In the genomic region with DNA sequence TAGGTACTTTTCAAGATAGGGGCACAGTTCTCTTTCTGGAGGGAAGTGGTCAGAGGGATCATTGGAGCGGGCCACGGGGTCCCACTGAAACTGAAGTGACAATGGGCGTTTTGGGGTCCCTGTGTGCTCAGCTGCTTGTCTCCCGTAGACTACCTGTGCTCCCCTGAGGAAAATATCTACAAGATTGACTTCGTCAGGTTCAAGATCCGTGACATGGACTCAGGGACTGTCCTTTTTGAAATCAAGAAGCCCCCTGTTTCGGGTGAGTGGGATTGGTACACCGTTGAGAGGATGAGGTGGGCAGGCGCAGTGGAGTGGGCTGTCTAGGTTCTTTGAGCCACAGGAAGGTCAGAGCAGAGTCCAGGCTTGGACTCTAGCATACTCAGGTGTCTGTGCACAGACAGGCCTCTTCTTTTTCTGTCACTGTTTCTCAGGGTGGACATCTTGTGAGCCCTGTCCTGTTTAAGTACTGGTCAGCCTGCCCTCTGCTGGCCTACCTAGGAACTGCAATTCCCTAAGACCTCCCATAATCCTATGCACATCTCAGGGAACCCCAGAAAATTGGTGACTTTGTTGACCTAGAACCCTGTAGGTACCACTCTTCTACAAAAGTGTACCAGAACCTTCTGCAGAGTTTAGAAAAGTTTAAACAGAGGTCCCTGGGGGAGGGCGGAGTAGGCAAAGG, we compare ENCODE assay signal across 8 mouse cellular contexts. TPM values are rescaled to one million over a fixed set of nuclear protein-coding genes. Genes with fewer than 3 reads are reported as not detected.
DNase-seq lines count a peak whose midpoint lies in the region; ATAC-seq and TF ChIP-seq lines count a peak whose summit lies in the region.

No protein-coding gene starts in this region.

- peaks cover 64% of the 10 kb centered on the region for H3K4me1 ChIP-seq in hindbrain, embryonic 10.5 days (replicated peaks)
- peaks cover 30% of the 10 kb centered on the region for H3K4me1 ChIP-seq in hindbrain, embryonic 16.5 days (ENCODE audit: control insufficient read depth, insufficient read depth, low read depth, low read length)
- peaks cover 2% of the 10 kb centered on the region for H3K4me1 ChIP-seq in ES-Bruce4 (ENCODE audit: control insufficient read depth, insufficient read depth, low read length)
- H3K4me1 ChIP-seq in limb, embryonic 10.5 days = peaks cover 47% of the 10 kb centered on the region
- peaks cover 26% of the 10 kb centered on the region for H3K4me1 ChIP-seq in midbrain, embryonic 14.5 days (ENCODE audit: control insufficient read depth, insufficient read depth, low read length)

- H3K4me2 ChIP-seq in hindbrain, embryonic 16.5 days (ENCODE audit: low read length) = no peak overlapping the region
- no peak overlapping the region for H3K4me2 ChIP-seq in midbrain, embryonic 14.5 days (ENCODE audit: low read length)

- no peak overlapping the region for H3K9ac ChIP-seq in hindbrain, embryonic 16.5 days (ENCODE audit: low read depth, low read length)
- H3K9ac ChIP-seq in ES-Bruce4 (ENCODE audit: low read depth, poor library complexity, severe bottlenecking) = peak overlapping the region; percentile 52
- H3K9ac ChIP-seq in midbrain, embryonic 14.5 days (replicated peaks; ENCODE audit: low read length) = no peak overlapping the region

- no peak for ATAC-seq in hindbrain, embryonic 16.5 days
- no peak for ATAC-seq in midbrain, embryonic 14.5 days (ENCODE audit: low FRiP score, low TSS enrichment)

- no peak for TF ChIP-seq EP300 in ES-Bruce4 (IDR thresholded peaks at IDR 0.05; ENCODE audit: insufficient read depth, low read depth, low read length)

- H3K9me3 ChIP-seq in hindbrain, embryonic 10.5 days = no peaks in the 10 kb centered on the region
- no peaks in the 10 kb centered on the region for H3K9me3 ChIP-seq in hindbrain, embryonic 16.5 days (ENCODE audit: control insufficient read depth, low read length)
- no peaks in the 10 kb centered on the region for H3K9me3 ChIP-seq in ES-Bruce4 (replicated peaks; ENCODE audit: control insufficient read depth, insufficient read depth, low read length, poor library complexity, severe bottlenecking)
- H3K9me3 ChIP-seq in limb, embryonic 10.5 days (replicated peaks) = no peaks in the 10 kb centered on the region
- no peaks in the 10 kb centered on the region for H3K9me3 ChIP-seq in midbrain, embryonic 14.5 days (ENCODE audit: control insufficient read depth, low read length)

- no peak for TF ChIP-seq POLR2A in ES-Bruce4 (IDR thresholded peaks at IDR 0.05; ENCODE audit: insufficient read depth, low read length)

- H3K36me3 ChIP-seq in hindbrain, embryonic 10.5 days = peaks cover 41% of the 10 kb centered on the region
- peaks cover 9% of the 10 kb centered on the region for H3K36me3 ChIP-seq in hindbrain, embryonic 16.5 days (ENCODE audit: control insufficient read depth, insufficient read depth, low read length)
- no peaks in the 10 kb centered on the region; the same call in 1 of the 2 replicates for H3K36me3 ChIP-seq in ES-Bruce4 (ENCODE audit: control insufficient read depth, insufficient read depth, low read length, poor library complexity, severe bottlenecking)
- peaks cover 44% of the 10 kb centered on the region for H3K36me3 ChIP-seq in limb, embryonic 10.5 days
- peaks cover 17% of the 10 kb centered on the region for H3K36me3 ChIP-seq in midbrain, embryonic 14.5 days (ENCODE audit: control insufficient read depth, insufficient read depth, low read length)

- H3K4me3 ChIP-seq in hindbrain, embryonic 10.5 days = no peak overlapping the region
- no peak overlapping the region for H3K4me3 ChIP-seq in hindbrain, embryonic 16.5 days (ENCODE audit: low read length)
- peak overlapping the region; percentile 10; the same call in 1 of the 2 replicates for H3K4me3 ChIP-seq in ES-Bruce4 (ENCODE audit: low read depth, low read length)
- no peak overlapping the region for H3K4me3 ChIP-seq in limb, embryonic 10.5 days
- no peak overlapping the region for H3K4me3 ChIP-seq in midbrain, embryonic 14.5 days (replicated peaks; ENCODE audit: low read depth, low read length)

- WGBS in hindbrain, embryonic 10.5 days = 89% methylated on average over 10 of the region's 10 CpGs
- 91% methylated on average over 10 of the region's 10 CpGs for WGBS in hindbrain, embryonic 16.5 days
- 94% methylated on average over 10 of the region's 10 CpGs for WGBS in limb, embryonic 10.5 days
- 92% methylated on average over 10 of the region's 10 CpGs for WGBS in midbrain, embryonic 14.5 days

- peak; percentile 76 for DNase-seq in hindbrain, embryonic 10.5 days (ENCODE audit: low spot score)
- peak; percentile 85 for DNase-seq in c-Kit-positive CD71-positive TER-119-positive erythroid progenitor cells, embryonic 14.5 days (ENCODE audit: low spot score)
- DNase-seq in gastrocnemius, adult 8-10 months (ENCODE audit: low spot score in 2 of 2) = peak; percentile 63 to 75
- peak; percentile 74 for DNase-seq in limb, embryonic 10.5 days (ENCODE audit: low spot score)
- DNase-seq in midbrain, embryonic 14.5 days = peak; percentile 88
- peak; percentile 73 for DNase-seq in thymus, postnatal 0 days (ENCODE audit: low spot score)

- no peak overlapping the region; the same call in 1 of the 2 replicates for H3K27ac ChIP-seq in hindbrain, embryonic 10.5 days
- H3K27ac ChIP-seq in hindbrain, embryonic 16.5 days (ENCODE audit: low read depth, low read length) = no peak overlapping the region
- H3K27ac ChIP-seq in ES-Bruce4 (ENCODE audit: insufficient read depth, low read length) = no peak overlapping the region
- 0 out of 2 replicates have a peak overlapping the region, but pooled peaks have one; percentile 19 for H3K27ac ChIP-seq in limb, embryonic 10.5 days
- no peak overlapping the region for H3K27ac ChIP-seq in midbrain, embryonic 14.5 days (replicated peaks; ENCODE audit: low read depth, low read length)

- no peaks in the 10 kb centered on the region for H3K27me3 ChIP-seq in hindbrain, embryonic 10.5 days (ENCODE audit: insufficient read depth, poor library complexity, severe bottlenecking)
- no peaks in the 10 kb centered on the region for H3K27me3 ChIP-seq in hindbrain, embryonic 16.5 days (replicated peaks; ENCODE audit: control insufficient read depth, insufficient read depth, low read length)
- H3K27me3 ChIP-seq in ES-Bruce4 (ENCODE audit: control insufficient read depth, insufficient read depth, low read length, poor library complexity, severe bottlenecking) = no peaks in the 10 kb centered on the region
- no peaks in the 10 kb centered on the region for H3K27me3 ChIP-seq in limb, embryonic 10.5 days (ENCODE audit: low read depth, poor library complexity, severe bottlenecking)
- H3K27me3 ChIP-seq in midbrain, embryonic 14.5 days (ENCODE audit: control insufficient read depth, insufficient read depth, low read length) = no peaks in the 10 kb centered on the region

- TF ChIP-seq CTCF in ES-Bruce4 (IDR thresholded peaks at IDR 0.05; ENCODE audit: low read depth, low read length) = peak; percentile 73

RNA-seq across cellular contexts. Expression of gene Unc119, which starts 3.9 kb away (rescaled TPM):
- polyA plus RNA-seq in hindbrain, embryonic 10.5 days (2016; fragmentation: Nextera tagmentation; extraction: Ambion mirVana) = 59.1 and 76.7 TPM in 2 replicates
- polyA plus RNA-seq in hindbrain, embryonic 16.5 days (2015; fragmentation: Nextera tagmentation; extraction: Ambion mirVana) = 86.5 and 91.1 TPM in 2 replicates
- polyA plus RNA-seq in ES-Bruce4 (2011; ENCODE audit: insufficient read depth, insufficient read length, low read depth, missing spikeins) = 25.7 and 28.7 TPM in 2 replicates
- total RNA-seq in gastrocnemius, adult 8-10 months (2022) = 10 to 100 TPM in 1 of 4 experiments, 1 to 10 TPM in 3; 5.3 to 14.9 (median 8.4) TPM
- polyA plus RNA-seq in limb, embryonic 10.5 days (2016; fragmentation: Nextera tagmentation; extraction: Ambion mirVana) = 77.9 and 83.0 TPM in 2 replicates
- polyA plus RNA-seq in midbrain, embryonic 14.5 days (2014; fragmentation: Nextera tagmentation; extraction: Ambion mirVana) = 78.3 and 98.1 TPM in 2 replicates
- 36.8 and 39.5 TPM in 2 replicates for polyA plus RNA-seq in thymus, postnatal 0 days (2015; fragmentation: Nextera tagmentation; extraction: Ambion mirVana)

RNA-seq across cellular contexts. Expression of gene Pigs, which starts 19.0 kb away (rescaled TPM):
- 74.6 and 82.9 TPM in 2 replicates for polyA plus RNA-seq in hindbrain, embryonic 10.5 days (2016; fragmentation: Nextera tagmentation; extraction: Ambion mirVana)
- polyA plus RNA-seq in hindbrain, embryonic 16.5 days (2015; fragmentation: Nextera tagmentation; extraction: Ambion mirVana) = 101 and 107 TPM in 2 replicates
- polyA plus RNA-seq in ES-Bruce4 (2011; ENCODE audit: insufficient read depth, insufficient read length, low read depth, missing spikeins) = 24.2 and 29.5 TPM in 2 replicates
- total RNA-seq in gastrocnemius, adult 8-10 months (2022) = 10 to 100 TPM; 19.1 to 25.1 (median 21.3) TPM
- 80.3 and 83.6 TPM in 2 replicates for polyA plus RNA-seq in limb, embryonic 10.5 days (2016; fragmentation: Nextera tagmentation; extraction: Ambion mirVana)
- 54.7 and 63.6 TPM in 2 replicates for polyA plus RNA-seq in midbrain, embryonic 14.5 days (2014; fragmentation: Nextera tagmentation; extraction: Ambion mirVana)
- polyA plus RNA-seq in thymus, postnatal 0 days (2015; fragmentation: Nextera tagmentation; extraction: Ambion mirVana) = 43.9 and 47.9 TPM in 2 replicates

RNA-seq across cellular contexts. Expression of gene Aldoc, which starts 24.4 kb away (rescaled TPM):
- polyA plus RNA-seq in hindbrain, embryonic 10.5 days (2016; fragmentation: Nextera tagmentation; extraction: Ambion mirVana) = 2.5 and 3.1 TPM in 2 replicates
- 390 and 562 TPM in 2 replicates for polyA plus RNA-seq in hindbrain, embryonic 16.5 days (2015; fragmentation: Nextera tagmentation; extraction: Ambion mirVana)
- 32.5 and 55.1 TPM in 2 replicates for polyA plus RNA-seq in ES-Bruce4 (2011; ENCODE audit: insufficient read depth, insufficient read length, low read depth, missing spikeins)
- total RNA-seq in gastrocnemius, adult 8-10 months (2022) = 1 to 10 TPM; 1.5 to 2.2 (median 1.7) TPM
- polyA plus RNA-seq in limb, embryonic 10.5 days (2016; fragmentation: Nextera tagmentation; extraction: Ambion mirVana) = 2.0 and 4.3 TPM in 2 replicates
- polyA plus RNA-seq in midbrain, embryonic 14.5 days (2014; fragmentation: Nextera tagmentation; extraction: Ambion mirVana) = 71.2 and 89.5 TPM in 2 replicates
- polyA plus RNA-seq in thymus, postnatal 0 days (2015; fragmentation: Nextera tagmentation; extraction: Ambion mirVana) = 2.3 TPM in 2 replicates

RNA-seq across cellular contexts. Expression of gene Foxn1, which starts 39.1 kb away (rescaled TPM):
- not detected in 2 replicates for polyA plus RNA-seq in hindbrain, embryonic 10.5 days (2016; fragmentation: Nextera tagmentation; extraction: Ambion mirVana)
- polyA plus RNA-seq in hindbrain, embryonic 16.5 days (2015; fragmentation: Nextera tagmentation; extraction: Ambion mirVana) = not detected in 2 replicates
- polyA plus RNA-seq in ES-Bruce4 (2011; ENCODE audit: insufficient read depth, insufficient read length, low read depth, missing spikeins) = not detected in 2 replicates
- not detected for total RNA-seq in gastrocnemius, adult 8-10 months (2022)
- polyA plus RNA-seq in limb, embryonic 10.5 days (2016; fragmentation: Nextera tagmentation; extraction: Ambion mirVana) = 0.06 TPM in 1 of 2 replicates, not detected in the other
- not detected in 2 replicates for polyA plus RNA-seq in midbrain, embryonic 14.5 days (2014; fragmentation: Nextera tagmentation; extraction: Ambion mirVana)
- 22.4 and 33.0 TPM in 2 replicates for polyA plus RNA-seq in thymus, postnatal 0 days (2015; fragmentation: Nextera tagmentation; extraction: Ambion mirVana)

RNA-seq across cellular contexts. Expression of gene Spag5, which starts 45.9 kb away (rescaled TPM):
- polyA plus RNA-seq in hindbrain, embryonic 10.5 days (2016; fragmentation: Nextera tagmentation; extraction: Ambion mirVana) = 53.2 and 62.7 TPM in 2 replicates
- polyA plus RNA-seq in hindbrain, embryonic 16.5 days (2015; fragmentation: Nextera tagmentation; extraction: Ambion mirVana) = 10.5 and 11.2 TPM in 2 replicates
- polyA plus RNA-seq in ES-Bruce4 (2011; ENCODE audit: insufficient read depth, insufficient read length, low read depth, missing spikeins) = 66.9 and 68.8 TPM in 2 replicates
- 1 to 10 TPM; 2.2 to 2.8 (median 2.6) TPM for total RNA-seq in gastrocnemius, adult 8-10 months (2022)
- polyA plus RNA-seq in limb, embryonic 10.5 days (2016; fragmentation: Nextera tagmentation; extraction: Ambion mirVana) = 72.8 and 84.8 TPM in 2 replicates
- 5.8 and 8.7 TPM in 2 replicates for polyA plus RNA-seq in midbrain, embryonic 14.5 days (2014; fragmentation: Nextera tagmentation; extraction: Ambion mirVana)
- 28.0 and 31.5 TPM in 2 replicates for polyA plus RNA-seq in thymus, postnatal 0 days (2015; fragmentation: Nextera tagmentation; extraction: Ambion mirVana)
